In the genomic region with DNA sequence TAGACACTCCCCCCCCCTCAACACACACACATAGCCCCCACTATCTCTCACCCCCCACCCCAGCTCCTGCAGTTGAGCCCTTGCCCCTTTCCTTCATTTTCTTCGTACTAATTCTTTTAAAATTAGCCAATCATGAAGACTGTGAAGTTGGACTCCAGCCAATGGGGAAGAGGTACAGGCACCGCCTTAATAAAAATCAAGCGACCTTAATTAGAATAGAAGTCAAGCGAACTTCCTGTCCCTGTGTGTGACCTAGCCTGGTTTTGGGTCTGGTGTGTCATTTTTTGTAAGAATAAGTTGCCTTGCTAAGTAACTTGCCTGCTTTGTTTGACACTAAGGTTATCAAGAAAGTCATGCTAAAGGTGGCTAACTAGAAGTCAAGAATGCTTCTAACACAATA, we compare ENCODE assay signal across 17 mouse cellular contexts. TPM values are rescaled to one million over a fixed set of nuclear protein-coding genes. Genes with fewer than 3 reads are reported as not detected.
"Had no signal": no experiment of that assay in that cellular context is flagged by ENCODE, and none has a peak within 500 bp of the region (broad histone marks: within the 10 kb centered on the region; RNA-seq: fewer than 3 reads in every experiment).

No protein-coding gene starts in this region.

- DNase-seq: lung, adult 2 months; lung, postnatal 14 days; lung, postnatal 36 days; right cerebral cortex, postnatal 14 days; thymus, adult 2 months; thymus, postnatal 25 days; thymus, postnatal 4 days had no signal

- H3K4me1 ChIP-seq: megakaryocyte, embryonic 14.5 days; midbrain, embryonic 13.5 days; midbrain, embryonic 15.5 days; neural tube, embryonic 12.5 days; stomach, embryonic 15.5 days had no signal

- H3K27ac ChIP-seq: lung, embryonic 15.5 days; macrophage; midbrain, embryonic 13.5 days; midbrain, embryonic 15.5 days; neural tube, embryonic 12.5 days; stomach, embryonic 15.5 days; stomach, postnatal 0 days had no signal

- H3K4me3 ChIP-seq: lung, embryonic 15.5 days; megakaryocyte, embryonic 14.5 days; midbrain, embryonic 13.5 days; midbrain, embryonic 15.5 days; neural tube, embryonic 12.5 days; stomach, embryonic 15.5 days had no signal

RNA-seq across cellular contexts. Expression of gene Wwtr1, which starts 26.9 kb away (rescaled TPM):
- total RNA-seq: megakaryocyte progenitor cell, adult 5-6 weeks; monocyte, adult 5-6 weeks had no signal
- polyA plus RNA-seq: macrophage had no signal
